In the genomic region with DNA sequence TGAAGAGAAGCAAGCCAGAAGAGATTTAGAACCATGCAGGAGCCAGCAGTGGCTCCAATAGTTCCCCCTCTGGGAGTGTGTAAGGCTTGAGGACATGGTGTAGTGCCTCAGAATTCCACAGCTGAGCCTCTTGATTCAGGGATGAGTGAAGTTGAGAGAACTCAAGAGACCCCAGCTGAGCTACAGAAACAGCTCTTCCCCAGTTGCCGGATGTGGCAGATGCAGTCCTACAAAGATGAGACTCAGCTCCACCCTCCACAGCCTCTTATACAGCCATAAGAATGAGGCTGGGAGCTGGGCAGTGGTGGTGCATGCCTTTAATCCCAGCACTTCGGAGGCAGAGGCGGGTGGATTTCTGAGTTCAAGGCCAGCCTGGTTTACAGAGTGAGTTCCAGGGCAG, we compare ENCODE assay signal across 12 mouse cellular contexts.
"Had no signal": no experiment of that assay in that cellular context is flagged by ENCODE, and none has a peak within 500 bp of the region (broad histone marks: within the 10 kb centered on the region; RNA-seq: fewer than 3 reads in every experiment).

No protein-coding gene starts in this region.

- H3K9me3 ChIP-seq: liver, embryonic 13.5 days; midbrain, embryonic 12.5 days; neural tube, embryonic 13.5 days had no signal

- DNase-seq: kidney, adult 9 months; layer of hippocampus, adult 9-11 months; liver, embryonic 13.5 days; lung, adult 2 months; lung, postnatal 14 days; thymus, adult 18-20 months; thymus, postnatal 36 days had no signal

- H3K27ac ChIP-seq: liver, embryonic 13.5 days; macrophage; midbrain, embryonic 12.5 days; neural tube, embryonic 13.5 days had no signal

- H3K4me3 ChIP-seq: left cerebral cortex, adult 2 months; liver, embryonic 13.5 days; midbrain, embryonic 12.5 days; myocyte; neural tube, embryonic 13.5 days had no signal

- H3K36me3 ChIP-seq: liver, embryonic 13.5 days; midbrain, embryonic 12.5 days; neural tube, embryonic 13.5 days had no signal

- H3K4me1 ChIP-seq: midbrain, embryonic 12.5 days; neural tube, embryonic 13.5 days had no signal

- H3K27me3 ChIP-seq: liver, embryonic 13.5 days; midbrain, embryonic 12.5 days; neural tube, embryonic 13.5 days had no signal

- H3K4me2 ChIP-seq: liver, embryonic 13.5 days; midbrain, embryonic 12.5 days; neural tube, embryonic 13.5 days had no signal

- H3K9ac ChIP-seq: liver, embryonic 13.5 days; midbrain, embryonic 12.5 days; neural tube, embryonic 13.5 days had no signal
